Mouse (Mus musculus): ENCODE results near the gene Taar3. TPM values are rescaled to one million over a fixed set of nuclear protein-coding genes. Genes with fewer than 3 reads are reported as not detected.

The Taar3 gene
- polyA plus RNA-seq, 1 experiment from 2014 or later = not detected

Other genes with a start within 250 kb of the Taar3 start
- gene Rps12, start 162.3 kb upstream of the Taar3 start, polyA plus RNA-seq (2015; fragmentation: Nextera tagmentation; extraction: Ambion mirVana) = 96.4 and 125 TPM in 2 replicates
- 18.1 and 21.1 TPM in 2 replicates for gene Slc18b1, start 152.6 kb upstream of the Taar3 start, polyA plus RNA-seq (2015; fragmentation: Nextera tagmentation; extraction: Ambion mirVana)
- gene Vnn3, start 98.1 kb upstream of the Taar3 start, polyA plus RNA-seq (2015; fragmentation: Nextera tagmentation; extraction: Ambion mirVana) = not detected in 2 replicates
- gene Vnn1, start 54.9 kb upstream of the Taar3 start, polyA plus RNA-seq (2015; fragmentation: Nextera tagmentation; extraction: Ambion mirVana) = 0.32 and 0.61 TPM in 2 replicates
- not detected in 2 replicates for gene Taar1, start 29.2 kb upstream of the Taar3 start, polyA plus RNA-seq (2015; fragmentation: Nextera tagmentation; extraction: Ambion mirVana)
- not detected in 2 replicates for gene Taar2, start 11.0 kb upstream of the Taar3 start, polyA plus RNA-seq (2015; fragmentation: Nextera tagmentation; extraction: Ambion mirVana)
- not detected in 2 replicates for gene Taar4, start 10.9 kb downstream of the Taar3 start, polyA plus RNA-seq (2015; fragmentation: Nextera tagmentation; extraction: Ambion mirVana)
- gene Taar5, start 21.1 kb downstream of the Taar3 start, polyA plus RNA-seq (2015; fragmentation: Nextera tagmentation; extraction: Ambion mirVana) = 0.18 TPM in 1 of 2 replicates, not detected in the other
- not detected in 2 replicates for gene Taar6, start 36.1 kb downstream of the Taar3 start, polyA plus RNA-seq (2015; fragmentation: Nextera tagmentation; extraction: Ambion mirVana)
- gene Taar7a, start 43.9 kb downstream of the Taar3 start, polyA plus RNA-seq (2015; fragmentation: Nextera tagmentation; extraction: Ambion mirVana) = not detected in 2 replicates
- not detected in 2 replicates for gene Taar7b, start 50.4 kb downstream of the Taar3 start, polyA plus RNA-seq (2015; fragmentation: Nextera tagmentation; extraction: Ambion mirVana)
- gene Taar7d, start 77.7 kb downstream of the Taar3 start, polyA plus RNA-seq (2015; fragmentation: Nextera tagmentation; extraction: Ambion mirVana) = not detected in 2 replicates
- gene Taar7e, start 88.1 kb downstream of the Taar3 start, polyA plus RNA-seq (2015; fragmentation: Nextera tagmentation; extraction: Ambion mirVana) = not detected in 2 replicates
- gene Taar7f, start 100.0 kb downstream of the Taar3 start, polyA plus RNA-seq (2015; fragmentation: Nextera tagmentation; extraction: Ambion mirVana) = not detected in 2 replicates
- gene Taar8a, start 126.9 kb downstream of the Taar3 start, polyA plus RNA-seq (2015; fragmentation: Nextera tagmentation; extraction: Ambion mirVana) = not detected in 2 replicates
- gene Taar8b, start 142.7 kb downstream of the Taar3 start, polyA plus RNA-seq (2015; fragmentation: Nextera tagmentation; extraction: Ambion mirVana) = not detected in 2 replicates
- gene Taar8c, start 152.4 kb downstream of the Taar3 start, polyA plus RNA-seq (2015; fragmentation: Nextera tagmentation; extraction: Ambion mirVana) = not detected in 2 replicates
- gene Taar9, start 160.0 kb downstream of the Taar3 start, polyA plus RNA-seq (2015; fragmentation: Nextera tagmentation; extraction: Ambion mirVana) = not detected in 2 replicates
- gene Stx7, start 199.7 kb downstream of the Taar3 start, polyA plus RNA-seq (2015; fragmentation: Nextera tagmentation; extraction: Ambion mirVana) = 280 and 309 TPM in 2 replicates

Data from neural tube, embryonic 15.5 days (tissue).